Mouse (Mus musculus): Measurements from ENCODE around the gene Zscan4-ps3. TPM values are rescaled to one million over a fixed set of nuclear protein-coding genes. Genes with fewer than 3 reads are reported as not detected.
"Not testable (repeated sequence)": the region's sequence is repeated elsewhere in the genome, so short reads cannot be mapped to it uniquely, and the experiment has no call there.

Zscan4-ps3 gene
- not detected in 2 replicates for polyA plus RNA-seq (2014; fragmentation: Nextera tagmentation; extraction: Ambion mirVana)

- H3K27ac ChIP-seq (ENCODE audit: low read depth, low read length); H3K4me1 ChIP-seq (ENCODE audit: control insufficient read depth, insufficient read depth, low read length); H3K27me3 ChIP-seq (replicated peaks; ENCODE audit: control insufficient read depth, insufficient read depth, low read length); H3K9me3 ChIP-seq (replicated peaks; ENCODE audit: control insufficient read depth, low read length); DNase-seq (ENCODE audit: low spot score); H3K4me3 ChIP-seq (ENCODE audit: low read depth, low read length); ATAC-seq; H3K4me2 ChIP-seq (ENCODE audit: low read length); H3K36me3 ChIP-seq (ENCODE audit: control insufficient read depth, insufficient read depth, low read length); H3K9ac ChIP-seq (ENCODE audit: low read length): not testable (repeated sequence)
- WGBS = 75% methylated on average over 2 of the region's 2 CpGs
Measured at GRCm38 (mm10) chr7:11609008-11609407, at the start of gene Zscan4-ps3. TSS of gene Zscan4-ps3 (plus strand) at chr7:11609308.

GRCm38 (mm10) chr7:11617082-11617481, 8.0 kb downstream of the Zscan4-ps3 start:
- DNase-seq (ENCODE audit: low spot score); H3K4me1 ChIP-seq (ENCODE audit: control insufficient read depth, insufficient read depth, low read length); H3K27me3 ChIP-seq (replicated peaks; ENCODE audit: control insufficient read depth, insufficient read depth, low read length); H3K4me3 ChIP-seq (ENCODE audit: low read depth, low read length); H3K9me3 ChIP-seq (replicated peaks; ENCODE audit: control insufficient read depth, low read length); H3K9ac ChIP-seq (ENCODE audit: low read length); H3K27ac ChIP-seq (ENCODE audit: low read depth, low read length); ATAC-seq; H3K4me2 ChIP-seq (ENCODE audit: low read length); H3K36me3 ChIP-seq (ENCODE audit: control insufficient read depth, insufficient read depth, low read length): not testable (repeated sequence)
- WGBS = 11% methylated on average over 8 of the region's 8 CpGs

Other genes starting within 250 kb of the Zscan4-ps3 start
- gene Zscan4f, start 211.4 kb upstream of the Zscan4-ps3 start, polyA plus RNA-seq (2014; fragmentation: Nextera tagmentation; extraction: Ambion mirVana) = not detected in 2 replicates
- gene Zscan4-ps2, start 95.0 kb upstream of the Zscan4-ps3 start, polyA plus RNA-seq (2014; fragmentation: Nextera tagmentation; extraction: Ambion mirVana) = not detected in 2 replicates
- gene Vmn1r72, start 70.8 kb downstream of the Zscan4-ps3 start, polyA plus RNA-seq (2014; fragmentation: Nextera tagmentation; extraction: Ambion mirVana) = not detected in 2 replicates
- gene Vmn1r73, start 121.0 kb downstream of the Zscan4-ps3 start, polyA plus RNA-seq (2014; fragmentation: Nextera tagmentation; extraction: Ambion mirVana) = not detected in 2 replicates
- gene Vmn1r74, start 224.7 kb downstream of the Zscan4-ps3 start, polyA plus RNA-seq (2014; fragmentation: Nextera tagmentation; extraction: Ambion mirVana) = not detected in 2 replicates

Data from forebrain, embryonic 14.5 days (tissue).